Mouse (Mus musculus) stomach, postnatal 0 days (tissue): ENCODE measurements around the gene Srebf1.

ENCODE experiments used
- CTCF ChIP-seq: IDR thresholded peaks from 2 replicates; pipeline ENCODE4 v1.5.1; 2016; ENCODE audit warnings: antibody characterized with exemption, low read depth, mild to moderate bottlenecking, moderate library complexity
- EP300 ChIP-seq: optimal IDR thresholded peaks from 2 replicates; pipeline ENCODE3; 2016; ENCODE audit warnings: antibody characterized with exemption

DNA sequence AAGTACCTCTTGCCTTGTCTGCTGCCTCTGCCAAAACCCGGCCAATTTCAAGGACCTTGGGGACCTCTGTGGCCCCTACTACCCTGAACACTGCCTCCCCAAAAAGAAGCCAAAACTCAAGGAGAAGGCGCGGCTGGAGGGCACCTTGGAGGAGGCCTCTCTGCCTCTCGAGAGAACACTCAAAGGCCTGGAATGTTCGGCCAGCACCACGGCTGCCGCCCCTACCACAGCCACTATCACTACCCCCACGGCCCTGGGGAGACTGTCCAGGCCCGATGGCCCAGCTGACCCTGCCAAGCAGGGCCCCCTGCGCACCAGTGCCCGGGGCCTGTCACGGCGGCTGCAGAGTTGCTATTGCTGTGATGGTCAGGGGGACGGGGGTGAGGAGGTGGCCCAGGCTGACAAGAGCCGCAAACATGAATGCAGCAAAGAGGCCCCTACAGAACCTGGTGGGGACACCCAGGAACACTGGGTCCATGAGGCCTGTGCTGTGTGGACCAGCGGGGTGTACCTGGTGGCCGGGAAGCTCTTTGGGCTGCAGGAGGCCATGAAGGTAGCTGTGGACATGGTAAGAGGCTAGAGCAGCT is 32.2 kb downstream of the Srebf1 start:
- TF ChIP-seq CTCF (no peak), EP300 (no peak)
